Mouse (Mus musculus) 416B (cell line): ENCODE measurements at regions not wholly inside any gene's neighbourhood (a gene's known extent, or its start where the extent isn't known, plus 50 kb on each side); places are given as distances from the start of the nearest gene placed in this dataset.
A peak's percentile ranks its signal among the peaks of the same experiment; 100 is the strongest.

ENCODE experiments used
- DNase-seq: peaks from one replicate; pipeline ENCODE4 v3.0.0; 2011; ENCODE audit warnings: low read depth

DNA sequence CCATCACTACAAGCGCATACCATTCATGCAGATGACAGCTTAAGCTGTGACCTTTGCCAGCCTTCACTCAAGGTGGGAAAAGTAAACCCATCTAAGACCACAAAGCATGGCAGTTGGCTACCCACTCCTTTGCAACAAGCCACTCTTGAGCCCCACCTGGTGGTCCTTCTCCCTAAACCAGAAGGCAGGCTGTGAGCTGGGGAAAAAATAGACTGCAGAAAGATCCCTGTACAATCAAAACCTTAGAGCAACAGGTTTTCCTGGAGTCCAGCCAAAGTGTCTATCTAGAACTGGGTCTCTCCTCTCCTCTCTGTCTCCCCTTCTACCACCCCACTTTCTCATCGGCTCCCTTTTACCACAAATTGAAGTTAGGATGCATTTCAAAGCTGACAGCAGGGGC, 407.2 kb downstream of the Pdcd6ip start:
- DNase-seq: no peak

DNA sequence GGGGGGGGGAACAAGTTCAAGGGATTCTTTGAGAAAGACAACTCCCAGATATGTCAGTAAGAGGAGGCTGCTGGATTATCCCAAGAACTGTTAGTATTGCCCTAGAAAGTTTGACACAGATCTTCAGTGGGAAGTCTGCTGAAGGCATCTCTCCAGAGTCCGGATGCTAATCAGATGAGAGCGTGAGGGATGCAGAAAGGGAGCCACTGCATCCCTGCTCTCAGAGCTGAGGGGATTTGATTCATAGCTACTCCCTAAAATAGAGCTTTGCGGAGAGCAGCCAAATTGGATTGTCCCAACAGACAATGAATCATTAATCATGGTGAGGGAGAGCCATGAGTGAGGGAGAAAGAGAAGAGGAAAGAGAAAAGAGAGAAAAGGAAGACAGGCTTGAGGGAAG, 408.2 kb downstream of the Pdcd6ip start:
- DNase-seq: no peak

DNA sequence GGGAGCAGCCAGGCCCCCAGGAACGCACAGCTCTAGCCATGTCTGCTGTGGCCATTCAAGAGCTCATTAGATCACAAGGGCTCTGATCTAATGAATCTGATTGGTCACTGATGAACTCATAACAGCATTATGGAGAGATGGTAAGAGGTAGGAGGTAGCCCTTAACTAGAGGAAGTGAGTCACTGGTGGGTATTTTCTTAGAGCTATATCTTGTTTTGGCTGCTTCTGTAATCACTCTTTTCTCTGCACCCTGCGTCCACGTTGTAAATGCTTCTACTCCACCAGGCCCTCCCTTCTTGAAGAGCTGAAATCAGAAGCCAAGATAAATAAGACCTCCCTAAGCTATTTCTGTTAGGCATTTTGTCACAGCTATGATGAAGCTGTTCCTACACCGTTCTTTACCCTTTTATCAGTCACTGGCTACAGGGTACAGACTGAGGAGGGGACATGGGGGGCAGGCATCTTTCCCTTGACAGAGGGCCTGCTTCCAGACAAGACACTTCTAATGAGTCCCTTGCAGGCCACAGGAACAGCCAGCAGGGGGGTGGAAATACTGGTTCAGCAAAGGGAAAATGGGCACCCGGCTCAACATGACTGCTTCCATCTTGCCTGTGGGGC, 412.1 kb downstream of the Pdcd6ip start:
- DNase-seq: peak; percentile 1

DNA sequence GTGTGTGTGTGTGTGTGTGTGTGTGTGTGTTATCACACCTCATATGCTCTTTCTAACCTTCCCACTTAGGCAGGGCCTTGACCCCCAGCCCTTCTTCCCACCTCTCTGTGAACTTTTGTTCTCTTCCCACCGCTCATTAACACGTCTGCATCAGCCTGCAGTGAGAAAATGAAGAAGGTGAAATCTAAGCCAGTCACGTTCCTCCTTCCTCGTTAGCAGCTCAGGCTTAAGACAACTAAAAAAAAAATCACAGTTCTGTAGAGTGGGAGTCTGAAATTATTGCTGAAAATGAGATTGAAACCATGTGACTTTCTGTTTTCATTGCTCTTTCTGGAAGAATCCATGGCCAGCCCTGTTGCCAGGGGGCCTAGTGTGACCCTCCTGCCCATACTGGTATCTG, 420.7 kb downstream of the Pdcd6ip start:
- no peak for DNase-seq

DNA sequence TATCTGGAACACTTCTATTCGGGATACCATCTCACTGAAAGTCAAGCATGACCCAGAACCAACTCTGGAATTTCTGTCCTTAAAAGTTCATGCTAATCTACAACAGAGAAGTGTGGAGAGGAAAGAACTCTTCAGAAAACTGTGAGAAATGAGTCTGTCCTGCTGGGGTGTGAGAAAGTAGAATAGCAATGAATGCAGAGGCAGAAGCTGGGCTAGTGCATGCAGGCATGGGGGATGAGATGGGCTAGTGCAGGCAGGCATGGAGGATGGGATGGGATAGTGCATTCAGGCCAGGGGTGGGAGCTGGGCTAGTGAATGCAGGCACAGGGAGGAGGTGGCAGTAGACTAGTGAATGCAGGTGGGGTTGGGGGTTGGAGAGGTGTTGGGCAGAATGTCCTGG, 424.8 kb downstream of the Pdcd6ip start:
- DNase-seq: no peak

DNA sequence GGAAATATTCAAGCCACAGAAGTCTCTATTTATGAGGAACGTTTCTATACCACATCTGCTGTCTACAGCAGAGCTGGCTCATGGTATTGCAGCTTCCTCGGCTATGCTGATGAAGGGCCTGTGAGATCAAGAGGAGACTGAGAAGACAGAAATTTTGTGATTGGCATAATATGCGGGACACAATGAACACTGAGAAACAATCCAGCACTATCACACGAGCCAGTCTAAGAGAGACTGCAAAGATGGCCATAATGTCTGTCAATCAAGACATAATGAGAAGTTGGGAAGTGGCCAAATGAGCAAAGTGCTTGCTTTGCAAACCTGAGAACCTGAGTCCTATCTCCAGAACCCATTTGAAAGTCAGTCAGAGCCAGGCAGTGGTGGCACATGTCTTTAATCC, 437.5 kb downstream of the Pdcd6ip start:
- DNase-seq: no peak

DNA sequence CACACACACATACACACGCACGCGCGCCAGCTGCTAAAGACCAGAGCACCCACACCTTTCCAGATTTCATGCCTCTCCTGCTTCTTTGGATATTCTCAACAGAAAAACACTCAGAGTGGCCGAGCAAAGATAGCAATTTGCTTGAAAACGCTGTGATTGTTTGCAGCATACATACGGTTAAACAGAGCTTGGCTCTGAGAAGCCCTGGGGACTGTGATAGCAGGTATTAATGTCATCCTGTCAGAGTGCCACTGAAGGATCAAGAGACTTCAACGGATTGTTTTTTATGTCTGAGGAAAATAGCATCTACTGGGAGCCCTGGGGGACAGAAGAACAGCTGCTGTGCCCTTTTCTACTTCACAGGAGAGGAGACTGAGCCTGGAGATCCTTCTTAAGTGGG, 440.4 kb downstream of the Pdcd6ip start:
- DNase-seq: no peak

DNA sequence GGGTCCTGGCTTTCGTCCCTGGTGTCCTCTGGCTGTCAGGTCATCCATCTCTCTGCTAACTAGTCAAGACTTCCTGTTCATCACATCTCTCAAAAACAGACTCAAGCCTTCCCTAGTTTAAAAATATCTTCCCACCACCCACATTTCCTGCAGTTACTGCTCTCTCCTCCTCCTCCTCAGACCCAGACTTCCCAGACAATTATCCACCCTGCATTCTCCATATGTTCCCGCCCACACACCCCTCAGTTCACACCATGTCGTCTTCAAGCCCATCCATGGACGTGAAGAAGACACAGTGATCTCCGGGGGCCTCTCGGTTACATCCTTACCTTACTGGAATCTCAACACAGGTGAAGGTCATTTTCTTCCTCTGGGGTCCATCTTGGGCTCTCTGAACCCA, 444.4 kb downstream of the Pdcd6ip start:
- no peak for DNase-seq

DNA sequence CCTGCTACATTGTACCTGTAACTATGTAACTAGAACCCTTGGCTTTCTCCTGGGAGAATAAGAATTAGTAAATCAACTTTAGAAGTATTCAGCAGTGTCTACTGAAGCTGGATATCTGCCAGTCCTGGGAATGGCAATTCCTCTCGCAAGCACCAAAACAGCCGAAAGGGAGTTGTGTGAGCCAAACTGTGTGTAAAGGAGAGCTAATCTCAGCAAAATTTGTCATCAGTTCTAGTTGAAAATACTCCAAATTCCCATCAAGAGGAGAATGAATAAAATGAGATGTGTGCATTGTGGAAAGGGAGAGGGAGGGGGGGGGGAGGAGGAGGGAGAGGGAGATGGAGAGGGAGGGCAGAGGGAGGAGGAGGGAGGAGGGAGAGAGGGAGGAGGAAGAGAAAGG, 447.8 kb downstream of the Pdcd6ip start:
- no peak for DNase-seq

DNA sequence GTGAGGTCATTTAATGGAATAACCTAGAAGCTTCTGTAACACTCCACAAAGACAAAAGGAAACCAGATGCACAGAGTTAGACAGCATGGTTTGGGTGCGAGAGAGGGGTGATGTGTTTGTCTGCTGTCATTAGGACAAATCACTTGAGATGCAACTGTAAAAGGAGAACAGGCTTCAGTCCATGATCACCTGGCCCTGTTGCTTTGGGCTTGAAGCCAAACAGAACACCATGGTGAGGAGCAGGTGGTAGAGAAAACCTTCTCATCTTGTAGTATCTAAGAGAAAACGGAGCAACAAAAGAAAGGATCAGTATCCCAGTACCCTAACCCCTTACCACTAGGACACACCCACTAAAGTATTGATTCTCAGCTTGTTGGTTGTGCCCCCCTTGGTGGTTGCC, 449.5 kb downstream of the Pdcd6ip start:
- DNase-seq: no peak

DNA sequence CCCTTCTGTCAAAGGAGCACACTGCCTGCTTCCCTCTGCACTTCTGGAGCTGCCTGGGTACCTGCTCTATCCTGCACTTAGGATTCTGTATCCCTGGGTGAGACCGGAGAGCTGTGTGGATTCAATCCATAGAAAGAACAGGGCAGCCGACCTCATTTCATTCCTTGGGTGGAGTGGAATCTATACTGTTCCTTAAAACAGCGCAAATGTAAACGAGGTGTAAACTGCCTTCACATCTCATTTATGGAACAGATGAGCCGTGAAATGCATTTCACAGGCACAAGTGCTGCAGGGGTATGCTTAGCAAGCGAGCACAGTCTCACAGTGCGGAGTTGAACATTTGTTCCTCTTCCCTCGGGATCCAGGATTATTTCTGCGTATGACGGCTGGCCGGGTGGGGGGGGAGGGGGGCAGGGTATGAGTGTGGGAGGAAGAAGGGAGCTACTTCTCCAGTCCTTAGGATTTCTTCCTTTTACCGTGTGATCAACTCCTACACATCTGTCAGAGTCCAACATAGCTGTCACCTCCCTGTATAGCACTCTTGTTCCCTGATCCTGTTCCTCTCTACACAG, 459.3 kb downstream of the Pdcd6ip start:
- DNase-seq: no peak

DNA sequence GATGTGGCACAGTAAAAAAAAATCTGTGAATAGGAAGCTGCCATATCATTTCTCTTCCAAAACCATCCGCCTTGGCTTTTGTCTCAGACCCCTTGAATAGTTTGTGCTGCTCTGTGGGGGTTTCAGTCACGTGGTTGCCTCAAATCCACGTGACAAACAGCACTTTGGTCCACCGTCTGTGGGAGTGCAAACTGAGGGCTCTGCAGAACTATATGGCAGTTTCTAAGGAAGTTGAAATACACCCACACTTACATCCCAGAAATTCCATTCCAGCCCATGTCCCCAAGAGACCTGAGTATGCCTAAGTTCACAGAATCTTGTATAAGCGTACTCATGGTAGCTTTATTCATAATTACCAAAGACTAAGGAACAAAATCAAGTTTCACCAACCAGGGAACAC, 460.1 kb downstream of the Pdcd6ip start:
- DNase-seq: no peak

DNA sequence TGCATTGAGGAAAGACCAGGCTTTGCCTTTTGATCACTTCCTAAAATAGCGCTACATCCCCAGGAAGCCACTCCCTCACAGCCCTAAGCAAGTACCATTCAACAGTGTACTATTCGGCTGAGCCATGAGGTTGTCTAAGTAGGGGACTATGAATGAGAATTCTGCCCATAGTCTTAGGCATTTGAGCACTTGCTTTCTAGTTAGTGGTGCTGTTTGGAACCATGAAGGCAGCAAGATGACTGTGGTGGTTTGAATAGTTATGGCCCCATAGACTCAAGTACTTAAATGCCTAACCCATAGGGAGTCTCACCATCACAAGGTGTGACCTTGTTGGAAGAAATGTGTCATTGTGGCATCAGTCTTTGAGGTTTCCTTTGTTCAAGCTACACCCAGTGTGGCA, 464.2 kb downstream of the Pdcd6ip start:
- no peak for DNase-seq

DNA sequence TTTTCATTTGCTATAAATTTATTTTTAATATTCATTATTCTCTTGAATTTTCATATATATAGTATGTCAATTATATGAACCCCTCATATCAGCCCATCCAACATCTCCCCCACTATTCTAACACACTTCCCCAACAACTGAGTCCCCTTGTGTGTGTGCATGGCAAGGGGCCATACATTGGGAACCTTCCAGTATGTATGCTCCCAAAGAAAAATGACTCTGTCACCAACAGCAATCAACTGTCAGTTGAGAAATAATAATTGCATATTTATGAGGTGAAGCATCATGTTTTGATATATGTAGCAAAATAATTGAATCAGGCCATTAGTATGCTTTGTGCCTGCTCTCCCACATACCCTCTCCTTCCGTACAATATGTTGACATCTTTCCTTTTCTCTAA, 474.7 kb downstream of the Pdcd6ip start:
- DNase-seq: no peak

DNA sequence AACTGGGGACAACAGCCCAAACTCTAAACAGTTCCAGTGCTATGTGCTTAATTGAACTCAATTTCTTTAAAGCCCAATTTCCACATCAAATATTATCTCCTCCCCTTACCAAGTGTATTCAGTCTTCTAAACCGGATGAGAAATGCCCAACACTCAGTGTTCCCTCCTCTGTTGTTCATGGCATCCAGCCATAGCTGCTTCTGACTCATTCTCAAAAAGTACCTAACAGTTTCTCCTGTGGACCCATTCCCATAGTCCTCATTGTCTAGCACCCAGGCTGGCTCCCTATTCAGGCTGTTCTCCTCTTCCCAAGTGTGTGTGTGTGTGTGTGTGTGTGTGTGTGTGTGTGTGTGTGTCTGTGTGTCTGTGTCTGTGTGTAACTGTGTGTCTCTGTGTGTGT, 478.7 kb downstream of the Pdcd6ip start:
- DNase-seq: no peak

DNA sequence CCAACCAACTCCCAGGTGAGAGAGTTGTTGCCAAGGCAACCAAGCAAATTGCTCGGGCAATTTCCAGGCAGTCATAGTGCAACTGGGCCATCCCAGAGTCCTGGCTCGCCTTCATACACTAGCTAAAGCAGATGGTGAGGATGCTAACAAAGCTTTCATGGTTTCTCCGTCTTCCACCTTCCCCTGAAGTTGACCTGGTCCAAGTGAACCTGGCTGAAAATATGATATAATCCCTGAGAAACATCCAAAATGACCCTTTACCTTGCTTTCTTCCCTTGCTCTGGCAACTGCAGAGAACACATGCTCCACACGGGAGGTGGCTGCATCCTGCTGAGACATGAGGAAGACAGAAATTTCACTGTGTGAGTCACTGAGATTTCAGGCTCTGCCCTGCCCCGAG, 494.1 kb downstream of the Pdcd6ip start:
- no peak for DNase-seq

DNA sequence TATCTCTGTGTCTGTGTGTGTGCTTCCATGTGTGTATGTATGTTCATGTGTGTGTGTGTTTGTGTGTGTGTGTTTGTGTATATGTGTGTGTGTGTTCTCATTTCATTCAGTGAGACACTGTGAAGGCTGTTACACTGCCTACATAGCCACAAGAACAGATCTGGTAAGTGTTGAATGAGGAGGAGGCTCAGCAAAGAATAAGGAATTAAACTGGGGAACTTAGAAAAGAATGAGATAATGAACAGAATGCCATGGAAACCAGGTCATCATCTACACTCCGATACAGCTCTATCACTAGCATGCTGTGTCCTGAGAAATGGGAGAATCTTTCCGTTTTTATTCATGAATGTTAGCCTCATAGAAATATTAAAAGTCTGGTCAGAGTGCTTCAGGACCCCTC, 495.7 kb downstream of the Pdcd6ip start:
- DNase-seq: no peak

DNA sequence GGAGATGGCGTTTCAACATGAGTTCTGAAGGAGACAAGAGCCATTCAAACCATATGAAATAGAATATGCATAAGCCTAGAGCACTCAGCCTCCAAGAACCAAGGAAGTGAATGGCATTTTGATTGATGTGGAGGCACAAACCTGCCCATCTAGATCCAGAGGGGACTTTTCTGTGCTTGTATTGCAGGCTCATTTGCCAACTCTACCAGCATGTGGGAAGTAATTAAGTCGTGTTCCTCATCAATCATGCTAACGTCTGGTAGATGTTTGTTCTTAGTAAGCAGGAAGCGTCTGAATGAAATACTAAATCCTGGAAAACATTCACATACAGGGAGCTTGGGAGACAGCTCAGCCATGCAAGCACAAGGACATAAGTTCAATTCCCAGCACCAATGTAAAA, 499.9 kb downstream of the Pdcd6ip start:
- DNase-seq: no peak

DNA sequence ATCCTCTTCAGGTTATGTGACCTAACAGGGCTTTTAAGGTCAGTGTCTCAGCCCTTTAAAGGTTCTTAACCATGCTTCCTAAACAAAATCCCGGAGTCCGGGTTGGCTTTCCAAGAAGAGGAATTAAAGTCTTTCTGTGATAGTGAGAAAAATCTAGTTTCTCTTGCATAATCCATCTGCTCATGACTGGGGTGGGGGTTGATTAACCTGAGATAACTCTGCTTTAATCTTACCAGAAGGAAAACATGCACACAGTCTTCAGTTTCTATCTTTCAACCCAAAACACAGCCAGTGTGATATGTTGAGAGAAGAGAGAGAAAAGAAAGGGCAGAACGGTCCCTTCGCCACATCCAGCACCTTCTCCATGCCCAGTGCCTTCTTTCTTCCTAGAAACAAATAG, 508.8 kb downstream of the Pdcd6ip start:
- DNase-seq: no peak

DNA sequence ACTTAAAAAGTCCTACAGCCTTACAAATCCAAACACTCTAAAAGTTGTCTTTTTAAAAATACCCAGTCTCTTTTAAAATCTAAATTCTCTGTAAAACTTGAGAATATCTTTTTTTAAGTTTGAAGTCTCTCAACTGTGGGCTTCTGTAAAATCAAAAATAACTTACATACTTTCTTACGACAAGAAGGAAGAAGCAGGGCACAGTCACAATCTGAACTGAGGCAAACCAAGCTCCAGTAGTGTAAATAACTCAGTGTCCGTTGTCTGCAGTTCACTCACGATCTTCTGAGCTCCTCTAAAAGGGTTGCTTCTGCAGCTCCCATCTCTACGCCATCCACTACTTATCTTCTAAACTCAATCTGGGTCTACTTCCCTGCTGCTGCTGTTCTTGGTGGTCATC, 512.5 kb downstream of the Pdcd6ip start:
- DNase-seq: no peak

DNA sequence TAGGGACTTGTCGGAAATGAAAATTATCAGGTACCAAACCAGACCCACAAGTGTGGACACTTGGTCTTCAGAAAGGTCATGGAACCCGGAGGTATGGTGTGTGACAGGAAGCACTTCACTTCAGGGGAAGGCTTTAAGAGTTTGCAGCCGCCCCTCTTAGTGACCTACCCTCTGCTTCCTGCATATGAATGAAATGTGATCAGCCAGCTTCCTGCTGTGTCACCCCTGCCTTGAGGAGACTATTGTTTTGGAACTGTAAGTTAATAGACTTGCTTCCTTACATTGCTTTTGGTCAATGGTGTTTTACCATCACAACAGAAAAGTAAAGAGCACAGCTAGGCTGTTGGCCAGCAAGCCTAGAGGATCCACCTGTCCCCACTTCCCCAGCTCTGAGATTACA, 515.3 kb downstream of the Pdcd6ip start:
- DNase-seq: no peak

DNA sequence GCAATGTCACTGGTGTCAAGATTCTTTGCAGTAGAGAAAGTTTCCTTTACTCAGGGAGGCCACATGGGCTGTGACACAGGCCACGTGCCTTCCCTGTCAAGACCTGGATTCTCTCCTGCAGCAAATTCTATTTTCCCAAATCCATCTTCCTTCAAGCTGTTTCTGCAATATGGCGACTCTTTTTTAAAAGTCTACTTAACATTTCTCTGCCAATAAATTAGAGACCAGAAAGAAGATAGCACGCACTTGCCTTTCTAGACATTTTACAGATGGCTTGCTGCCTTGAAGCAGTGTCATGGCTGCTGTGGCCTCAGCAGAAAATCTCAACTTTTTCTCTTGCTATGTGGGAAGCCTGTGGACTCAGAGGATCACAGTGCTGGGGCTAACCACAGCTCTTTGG, 516.9 kb downstream of the Pdcd6ip start:
- DNase-seq: no peak

DNA sequence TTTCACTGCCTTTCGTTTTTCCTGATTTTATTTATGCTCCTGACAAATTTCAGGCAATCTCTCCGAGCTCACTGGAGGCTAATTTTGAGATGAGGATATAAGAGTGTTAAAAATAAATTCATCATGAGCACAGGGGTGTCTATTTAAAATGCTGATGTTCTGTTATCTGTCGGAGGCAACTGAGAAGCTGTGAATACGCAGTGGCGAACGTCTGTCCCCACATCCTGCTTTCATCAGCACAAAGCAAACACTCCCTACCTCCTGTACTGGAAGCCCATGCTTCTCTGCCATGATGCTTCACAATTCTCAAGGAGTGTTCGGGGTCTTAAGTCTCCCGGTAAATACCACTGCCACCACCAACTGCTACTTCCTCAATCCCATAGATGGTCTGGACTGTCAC, 526.9 kb downstream of the Pdcd6ip start:
- no peak for DNase-seq

DNA sequence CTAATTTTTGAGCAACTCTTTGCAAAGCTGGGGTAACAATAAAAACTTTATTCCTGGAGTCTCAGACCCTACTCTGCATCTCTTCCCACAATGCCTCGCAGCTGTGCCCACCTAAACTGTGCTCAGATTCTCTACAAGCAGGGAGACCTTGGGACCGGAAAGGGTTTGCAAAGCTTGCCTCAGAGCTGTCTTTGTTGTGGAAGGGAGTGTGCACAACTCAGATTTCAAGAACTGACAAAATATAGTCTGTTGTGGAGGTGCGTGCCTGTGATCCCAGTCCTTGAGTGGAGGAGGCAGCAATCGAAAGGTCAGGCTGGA, 530.2 kb downstream of the Pdcd6ip start:
- no peak for DNase-seq
